Mouse (Mus musculus) spleen, adult 2 months (tissue): ENCODE data around the gene Acsm5.

Experiments
- CTCF ChIP-seq: fragments of 200-500 bp; IDR thresholded peaks from 2 replicates; pipeline ENCODE4 v1.5.1; 2011; ENCODE audit warnings: mild to moderate bottlenecking, inconsistent platforms; ENCODE audit not compliant: insufficient read depth, insufficient read length, insufficient replicate concordance; ENCODE audit errors: extremely low read depth
- POLR2A ChIP-seq: fragments of 200-500 bp; IDR thresholded peaks from 2 replicates; pipeline ENCODE4 v1.6.1; 2011; ENCODE audit warnings: low read depth, low read length, inconsistent platforms

DNA sequence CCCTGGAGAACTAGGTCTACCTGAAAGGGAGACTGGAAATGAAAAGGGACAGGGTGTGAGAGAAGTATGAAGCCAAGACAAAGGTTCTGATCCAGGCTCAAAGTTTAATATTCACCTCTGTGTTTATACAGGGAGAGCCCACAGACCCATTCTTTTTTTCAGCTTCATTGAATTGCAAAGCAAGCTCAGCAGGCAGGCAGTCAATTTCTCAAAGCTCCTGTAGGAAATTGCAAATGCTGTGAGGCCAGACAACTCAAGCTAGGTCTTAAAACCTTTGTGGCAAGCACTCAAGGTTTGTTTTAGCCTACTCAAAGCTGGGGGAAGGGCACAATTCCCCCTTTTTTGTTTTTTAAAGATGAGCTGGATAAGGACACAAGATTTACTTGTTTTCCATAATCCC, 26.3 kb downstream of the Acsm5 start:
- TF ChIP-seq CTCF (no peak), POLR2A (no peak)
